Mouse (Mus musculus) thymus, postnatal 10 days (tissue): ENCODE results near the gene Myadm.
"Not testable (repeated sequence)": the region's sequence is repeated elsewhere in the genome, so short reads cannot be mapped to it uniquely, and the experiment has no call there.

Source experiments
- DNase-seq, 2 experiments: peaks; one replicate each; pipeline ENCODE4 v3.0.0; 2021; ENCODE audit warnings: low spot score in 2 of 2

Gene Myadm

GRCm38 (mm10) chr7:3290257-3291033 lies 1.6 kb downstream of the Myadm start:
- peak; percentile 37 to 49 for DNase-seq

GRCm38 (mm10) chr7:3291197-3291596 lies 2.3 kb downstream of the Myadm start:
- no peak for DNase-seq

GRCm38 (mm10) chr7:3291764-3292163 lies 2.9 kb downstream of the Myadm start:
- no peak for DNase-seq

- not testable (repeated sequence) for DNase-seq
These were observed 3.4 kb downstream of the Myadm start for GRCm38 (mm10) chr7:3292271-3292670.

- no peak for DNase-seq
These were observed 3.9 kb downstream of the Myadm start for GRCm38 (mm10) chr7:3292791-3293190.

- no peak for DNase-seq
These were observed 5.9 kb downstream of the Myadm start for GRCm38 (mm10) chr7:3294794-3295193.

- no peak for DNase-seq
These were observed 6.6 kb downstream of the Myadm start for GRCm38 (mm10) chr7:3295321-3296110.

GRCm38 (mm10) chr7:3296711-3297110 lies 7.8 kb downstream of the Myadm start:
- DNase-seq = no peak

GRCm38 (mm10) chr7:3299941-3300617 lies 11.2 kb downstream of the Myadm start:
- no peak for DNase-seq

GRCm38 (mm10) chr7:3300891-3301627 lies 12.2 kb downstream of the Myadm start:
- no peak for DNase-seq

- DNase-seq = no peak
These were observed 13.0 kb downstream of the Myadm start for GRCm38 (mm10) chr7:3301628-3302555.

- DNase-seq = no peak
These were observed 13.8 kb downstream of the Myadm start for GRCm38 (mm10) chr7:3302556-3303275.

GRCm38 (mm10) chr7:3303276-3303781 lies 14.4 kb downstream of the Myadm start:
- DNase-seq = no peak

- DNase-seq = no peak
These were observed 14.9 kb downstream of the Myadm start for GRCm38 (mm10) chr7:3303789-3304188.

- no peak for DNase-seq
These were observed 15.4 kb downstream of the Myadm start for GRCm38 (mm10) chr7:3304298-3304697.

GRCm38 (mm10) chr7:3306400-3306799 lies 17.5 kb downstream of the Myadm start:
- DNase-seq = no peak

GRCm38 (mm10) chr7:3308646-3309045 lies 19.8 kb downstream of the Myadm start:
- DNase-seq = no peak

- no peak for DNase-seq
These were observed 21.4 kb downstream of the Myadm start for GRCm38 (mm10) chr7:3310233-3310632.

GRCm38 (mm10) chr7:3313571-3313970 lies 24.7 kb downstream of the Myadm start:
- no peak for DNase-seq

GRCm38 (mm10) chr7:3314121-3314520 lies 25.2 kb downstream of the Myadm start:
- DNase-seq = no peak
